Mouse (Mus musculus) liver, embryonic 14.5 days (tissue): ENCODE measurements around the gene Hectd4. TPM values are rescaled to one million over a fixed set of nuclear protein-coding genes. Genes with fewer than 3 reads are reported as not detected.
A peak's percentile ranks its signal among the peaks of the same experiment; 100 is the strongest.

Experiments used
- ATAC-seq: fragments of 200-750 bp; cut with Nextera tagmentation; 2 replicates; pipeline ENCODE4 v1.8.0; 2017; ENCODE audit warnings: moderate number of reproducible peaks, mild to moderate bottlenecking, moderate library complexity; ENCODE audit not compliant: insufficient read depth
- DNase-seq, 3 experiments: peaks; one replicate each; pipeline ENCODE4 v3.0.0-alpha.2; 2012 to 2013; ENCODE audit warnings: low read depth in 3 of 3, low spot score in 3 of 3
- H3K27ac ChIP-seq: fragments of 300-500 bp; sonication (generic); 2 replicates; pipeline ENCODE4 v1.5.1; 2014; ENCODE audit warnings: moderate library complexity, mild to moderate bottlenecking, control low read depth, inconsistent platforms
- H3K27me3 ChIP-seq: fragments of 300-500 bp; sonication (generic); 2 replicates; pipeline ENCODE4 v1.6.1; 2014; ENCODE audit warnings: mild to moderate bottlenecking, low read length, moderate library complexity; ENCODE audit not compliant: control insufficient read depth, insufficient read depth
- H3K36me3 ChIP-seq: fragments of 300-500 bp; sonication (generic); replicated peaks from 2 replicates; pipeline ENCODE4 v1.6.1; 2014; ENCODE audit warnings: low read depth; ENCODE audit not compliant: control insufficient read depth, insufficient read depth
- H3K4me1 ChIP-seq, 2 experiments: fragments of 200-500 bp in 1 of 2; fragments of 300-500 bp in 1 of 2; sonication (generic) in 1 of 2; replicated peaks; 2 replicates each; pipeline ENCODE4 v1.6.1; 2012 to 2014; ENCODE audit warnings: antibody characterized with exemption in 1 of 2, inconsistent platforms in 1 of 2, low read length in 1 of 2; ENCODE audit not compliant: control insufficient read depth in 2 of 2, insufficient read depth in 2 of 2
- H3K4me2 ChIP-seq: fragments of 300-500 bp; sonication (generic); 2 replicates; pipeline ENCODE4 v1.6.1; 2014; ENCODE audit warnings: low read depth, mild to moderate bottlenecking, control low read depth, moderate library complexity
- H3K4me3 ChIP-seq, 2 experiments: fragments of 200-500 bp in 1 of 2; fragments of 300-500 bp in 1 of 2; sonication (generic) in 1 of 2; 2 replicates each; pipeline ENCODE4 v1.5.1; 2012 to 2014; ENCODE audit warnings: low read depth in 2 of 2, low read length in 2 of 2, mild to moderate bottlenecking in 2 of 2, control low read depth in 1 of 2, inconsistent platforms in 1 of 2, moderate library complexity in 1 of 2; ENCODE audit not compliant: insufficient read depth in 1 of 2
- H3K9ac ChIP-seq: fragments of 300-500 bp; sonication (generic); replicated peaks from 2 replicates; pipeline ENCODE4 v1.6.1; 2014; ENCODE audit warnings: mild to moderate bottlenecking, control low read depth, moderate library complexity
- H3K9me3 ChIP-seq: fragments of 300-500 bp; sonication (generic); 2 replicates; pipeline ENCODE4 v1.6.1; 2016; ENCODE audit warnings: low read length, mixed read lengths; ENCODE audit not compliant: control insufficient read depth
- CTCF ChIP-seq: IDR thresholded peaks from 2 replicates; pipeline ENCODE4 v1.5.1; 2016; ENCODE audit warnings: antibody characterized with exemption, low read depth, control low read depth
- EP300 ChIP-seq: IDR thresholded peaks from 2 replicates; pipeline ENCODE4 v1.6.1; 2016; ENCODE audit warnings: antibody characterized with exemption, low read depth
- WGBS: fragments of 180-500 bp; shearing (Covaris S2); extraction: QIAGEN DNeasy Blood & Tissue Kit; methylation state at CpG from one replicate; pipeline ENCODE4 v1.1.7; 2014; ENCODE audit not compliant: insufficient replicate concordance; 5-methylcytosine and 5-hydroxymethylcytosine counted together
- polyA plus RNA-seq, 2 experiments: library from polyadenylated mRNA; depleted of rRNA in 1 of 2; stranded (reverse) in 1 of 2; unstranded in 1 of 2; fragments of >200 nt; fragmentation: Nextera tagmentation in 1 of 2; extraction: Ambion mirVana in 1 of 2; gene quantifications; 2 replicates each; pipeline versions ENCODE4 v1.2.1 to v1.2.3; 2012 to 2014

Hectd4 gene
- polyA plus RNA-seq, 2 experiments, result 11.2 to 15.8 TPM

- peak in 2 of 3 experiments; percentile 42 to 53 for DNase-seq
- H3K4me2 ChIP-seq, result peak overlapping the region; percentile 90
- H3K27me3 ChIP-seq, result no peaks in the 10 kb centered on the region; the same call in 1 of the 2 replicates
- peak overlapping the region; percentile 86 for H3K27ac ChIP-seq
- peaks cover 8 to 9% of the 10 kb centered on the region in 2 experiments for H3K4me1 ChIP-seq
- H3K36me3 ChIP-seq, result no peaks in the 10 kb centered on the region; the same call in 1 of the 2 replicates
- H3K4me3 ChIP-seq, result peak overlapping the region; percentile 74 to 88
- no peaks in the 10 kb centered on the region for H3K9me3 ChIP-seq
- no peak for TF ChIP-seq CTCF
- TF ChIP-seq EP300, result no peak
- 3% methylated on average over 41 of the region's 47 CpGs for WGBS
- ATAC-seq, result peak; percentile 52
- peak overlapping the region; percentile 77 for H3K9ac ChIP-seq
Observed at GRCm38 (mm10) chr5:121384757-121385460, 164.9 kb downstream of the Hectd4 start.

GRCm38 (mm10) chr5:121385461-121386119 is 165.6 kb downstream of the Hectd4 start, which contains the start of gene Trafd1:
Trafd1 (minus strand) TSS chr5:121385632.
- Histone ChIP-seq H3K27me3 (no peaks in the 10 kb centered on the region; the same call in 1 of the 2 replicates), H3K4me1 (peaks cover 8 to 9% of the 10 kb centered on the region in 2 experiments), H3K4me3 (peak within 1 kb of the TSS; percentile 74 to 88), H3K9me3 (no peaks in the 10 kb centered on the region), H3K27ac (peak within 1 kb of the TSS; percentile 86), H3K4me2 (peak within 1 kb of the TSS; percentile 90), H3K9ac (peak within 1 kb of the TSS; percentile 77), H3K36me3 (no peaks in the 10 kb centered on the region; the same call in 1 of the 2 replicates)
- under 1% methylated on average over 43 of the region's 45 CpGs for WGBS
- ATAC-seq (peak; percentile 91), DNase-seq (peak; percentile 89)
- TF ChIP-seq EP300 (no peak), CTCF (no peak)

GRCm38 (mm10) chr5:121386120-121386909 is 166.3 kb downstream of the Hectd4 start:
- Histone ChIP-seq H3K4me1 (peaks cover 8 to 9% of the 10 kb centered on the region in 2 experiments), H3K9me3 (no peaks in the 10 kb centered on the region), H3K36me3 (no peaks in the 10 kb centered on the region), H3K27me3 (no peaks in the 10 kb centered on the region; the same call in 1 of the 2 replicates), H3K27ac (peak overlapping the region; percentile 86; the same call in 1 of the 2 replicates), H3K4me2 (peak overlapping the region; percentile 90), H3K4me3 (peak overlapping the region in 1 of 2 experiments; percentile 74; a peak in 2 of 4 replicates), H3K9ac (peak overlapping the region; percentile 77)
- DNase-seq, result no peak
- ATAC-seq, result no peak
- WGBS, result 32% methylated on average over 22 of the region's 22 CpGs
- no peak for TF ChIP-seq CTCF
- TF ChIP-seq EP300, result no peak

- no peak for ATAC-seq
- H3K4me3 ChIP-seq, result no peak overlapping the region
- peaks cover 8 to 9% of the 10 kb centered on the region in 2 experiments for H3K4me1 ChIP-seq
- WGBS, result 73% methylated on average over 4 of the region's 4 CpGs
- no peak overlapping the region for H3K9ac ChIP-seq
- H3K27ac ChIP-seq, result no peak overlapping the region
- no peak for TF ChIP-seq CTCF
- no peak for TF ChIP-seq EP300
- no peak for DNase-seq
- H3K27me3 ChIP-seq, result no peaks in the 10 kb centered on the region; the same call in 1 of the 2 replicates
- H3K4me2 ChIP-seq, result no peak overlapping the region
- H3K9me3 ChIP-seq, result no peaks in the 10 kb centered on the region
- H3K36me3 ChIP-seq, result no peaks in the 10 kb centered on the region
Observed at GRCm38 (mm10) chr5:121387126-121387525, 167.1 kb downstream of the Hectd4 start.
